Mouse (Mus musculus): ENCODE results near the gene Ppp4r2. TPM values are rescaled to one million over a fixed set of nuclear protein-coding genes. Genes with fewer than 3 reads are reported as not detected.
A peak's percentile ranks its signal among the peaks of the same experiment; 100 is the strongest.

Gene Ppp4r2
- polyA plus RNA-seq, 1 experiment from 2014 or later, result 26.9 TPM

DNA sequence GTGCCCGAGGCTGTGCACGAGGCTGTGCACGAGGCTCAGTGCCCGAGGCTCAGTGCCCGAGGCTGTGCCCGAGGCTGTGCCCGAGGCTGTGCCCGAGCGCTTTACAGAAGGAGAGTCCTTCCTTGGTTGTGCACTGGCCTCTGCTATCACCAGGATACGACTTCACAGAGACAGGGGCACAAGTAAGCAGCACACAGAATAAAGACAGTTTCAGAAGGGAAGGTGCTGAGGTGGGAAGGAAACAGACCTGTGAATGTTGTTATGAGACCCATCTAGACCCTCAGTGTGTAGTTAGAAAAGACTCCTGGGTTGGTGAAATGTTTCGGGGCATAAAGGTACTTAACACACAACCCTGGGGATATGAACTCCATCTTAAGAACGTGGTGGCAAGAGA is 43.2 kb downstream of the Ppp4r2 start:
- H3K4me1 ChIP-seq, result peaks cover 8% of the 10 kb centered on the region; the same call in 1 of the 2 replicates
- H3K9me3 ChIP-seq (replicated peaks), result no peaks in the 10 kb centered on the region
- no peaks in the 10 kb centered on the region for H3K36me3 ChIP-seq
- WGBS, result 90% methylated on average over 12 of the region's 12 CpGs
- no peak for DNase-seq (ENCODE audit: low spot score)
- no peak overlapping the region for H3K27ac ChIP-seq
- H3K27me3 ChIP-seq (ENCODE audit: low read depth, poor library complexity, severe bottlenecking), result peaks cover 26% of the 10 kb centered on the region; the same call in 1 of the 2 replicates
- H3K4me3 ChIP-seq, result no peak overlapping the region

DNA sequence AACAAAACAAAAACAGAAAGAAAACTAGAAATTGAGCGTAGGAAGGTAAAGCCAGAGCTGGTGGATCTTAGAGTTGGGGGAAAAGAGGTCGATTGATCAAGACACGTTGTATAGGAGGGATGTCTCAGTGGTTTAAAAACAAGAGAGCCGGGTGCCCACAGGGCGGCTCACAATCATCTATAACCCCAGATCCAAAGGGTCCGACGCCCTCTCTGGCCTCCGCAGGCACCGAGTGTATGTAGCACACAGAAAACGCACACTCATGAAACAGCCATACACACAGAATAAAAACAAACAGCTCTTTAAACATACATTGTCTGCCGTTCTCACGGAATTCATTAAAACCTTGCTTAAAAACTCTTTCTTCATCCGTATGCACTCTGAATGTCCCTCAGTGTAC is 45.1 kb downstream of the Ppp4r2 start:
- Histone ChIP-seq H3K4me3 (no peak overlapping the region), H3K36me3 (no peaks in the 10 kb centered on the region), H3K27me3 (ENCODE audit: low read depth, poor library complexity, severe bottlenecking) (peaks cover 29% of the 10 kb centered on the region; the same call in 1 of the 2 replicates), H3K4me1 (peaks cover 20% of the 10 kb centered on the region), H3K27ac (no peak overlapping the region), H3K9me3 (replicated peaks) (no peaks in the 10 kb centered on the region)
- DNase-seq (ENCODE audit: low spot score), result no peak
- 87% methylated on average over 13 of the region's 13 CpGs for WGBS

DNA sequence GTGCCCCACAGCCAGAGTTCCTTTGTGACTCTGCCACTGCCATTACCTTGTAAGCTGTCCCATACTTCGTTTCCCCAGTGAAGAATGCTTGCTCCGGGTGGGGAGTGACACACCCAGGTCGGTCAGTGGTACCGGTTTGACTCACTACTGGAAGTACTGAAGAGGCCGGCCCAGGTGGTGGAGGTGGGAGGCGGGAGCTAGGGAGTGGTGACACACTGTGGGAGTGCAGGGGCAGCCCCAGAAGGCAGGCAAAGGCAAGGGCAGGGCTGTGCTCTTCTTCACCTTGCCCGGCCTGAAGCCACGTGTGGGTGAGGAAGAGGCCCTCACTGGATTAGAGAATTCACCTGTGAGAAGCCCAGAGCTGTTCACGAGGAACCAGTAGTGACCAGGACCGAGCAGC is 46.2 kb downstream of the Ppp4r2 start:
- H3K27me3 ChIP-seq (ENCODE audit: low read depth, poor library complexity, severe bottlenecking), result peaks cover 29% of the 10 kb centered on the region; the same call in 1 of the 2 replicates
- WGBS, result 47% methylated on average over 10 of the region's 10 CpGs
- no peaks in the 10 kb centered on the region for H3K36me3 ChIP-seq
- H3K4me1 ChIP-seq, result peaks cover 20% of the 10 kb centered on the region
- no peak overlapping the region for H3K4me3 ChIP-seq
- H3K9me3 ChIP-seq (replicated peaks), result no peaks in the 10 kb centered on the region
- DNase-seq (ENCODE audit: low spot score), result no peak
- no peak overlapping the region for H3K27ac ChIP-seq

DNA sequence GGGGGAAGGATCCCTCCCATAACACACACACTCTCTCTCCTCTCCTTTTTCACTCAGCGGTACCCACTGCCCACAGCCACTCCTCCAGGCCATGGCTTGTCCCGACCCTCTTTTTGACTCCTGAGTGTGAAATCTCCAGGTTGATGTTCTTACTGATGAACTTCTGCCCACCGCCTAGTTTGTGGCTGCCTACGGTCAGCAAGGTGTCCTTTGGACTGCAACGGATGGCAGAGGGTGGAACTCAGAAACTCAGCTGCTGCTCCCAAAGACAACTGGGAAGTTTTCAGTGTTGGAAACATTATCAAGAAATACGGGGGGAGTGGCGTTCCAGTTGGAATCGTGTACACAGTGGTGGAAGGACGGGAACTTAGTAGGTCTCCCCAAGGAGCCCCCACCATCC is 48.2 kb downstream of the Ppp4r2 start:
- H3K36me3 ChIP-seq, result no peaks in the 10 kb centered on the region
- DNase-seq (ENCODE audit: low spot score), result no peak
- WGBS, result 89% methylated on average over 9 of the region's 9 CpGs
- H3K9me3 ChIP-seq (replicated peaks), result no peaks in the 10 kb centered on the region
- no peak overlapping the region for H3K4me3 ChIP-seq
- peaks cover 20% of the 10 kb centered on the region for H3K4me1 ChIP-seq
- H3K27me3 ChIP-seq (ENCODE audit: low read depth, poor library complexity, severe bottlenecking), result peaks cover 29% of the 10 kb centered on the region; the same call in 1 of the 2 replicates
- H3K27ac ChIP-seq, result 0 out of 2 replicates have a peak overlapping the region, but pooled peaks have one; percentile 2

DNA sequence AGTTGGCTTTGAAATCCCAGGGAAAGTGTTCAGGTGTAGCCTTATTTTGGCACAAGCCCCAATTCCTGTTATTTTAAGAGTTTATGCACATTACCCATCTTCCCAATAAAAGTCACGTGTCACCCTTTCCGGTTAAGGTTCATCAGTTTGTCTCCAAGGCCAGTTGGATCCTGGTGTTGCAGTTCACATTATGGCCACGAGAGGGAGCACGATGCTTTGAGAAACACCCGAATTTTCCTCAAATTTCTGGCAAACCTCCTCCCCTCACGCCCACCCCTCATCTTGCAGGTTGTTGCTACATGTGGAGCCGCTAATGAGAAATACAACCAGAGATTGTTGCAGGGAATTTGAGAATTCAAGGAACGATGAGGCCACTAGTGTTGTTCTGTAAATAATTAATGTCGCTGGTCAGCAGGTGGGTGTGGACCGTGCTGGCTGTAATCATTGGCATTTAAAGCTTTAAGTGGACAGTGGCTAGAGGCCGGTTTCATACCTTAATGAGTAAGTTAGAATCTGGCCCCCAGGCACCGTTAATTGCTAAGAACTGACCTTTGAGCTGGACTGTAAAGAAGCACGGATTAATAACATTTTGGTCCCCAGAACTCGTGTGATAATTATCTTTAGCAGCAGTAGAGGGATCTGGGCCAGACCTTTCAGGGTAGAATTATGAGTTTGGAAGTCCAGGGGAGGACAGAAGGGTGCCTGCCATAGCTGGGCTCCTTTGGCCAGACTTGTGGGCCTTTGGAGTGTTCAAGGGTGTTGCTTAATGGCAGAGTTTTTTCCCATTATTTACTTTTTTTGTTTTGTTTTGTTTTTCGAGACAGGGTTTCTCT is 49.2 kb downstream of the Ppp4r2 start:
- peaks cover 29% of the 10 kb centered on the region; the same call in 1 of the 2 replicates for H3K27me3 ChIP-seq (ENCODE audit: low read depth, poor library complexity, severe bottlenecking)
- no peaks in the 10 kb centered on the region for H3K36me3 ChIP-seq
- H3K27ac ChIP-seq, result no peak overlapping the region
- DNase-seq (ENCODE audit: low spot score), result peak; percentile 90
- 13% methylated on average over 15 of the region's 15 CpGs for WGBS
- peaks cover 20% of the 10 kb centered on the region for H3K4me1 ChIP-seq
- no peaks in the 10 kb centered on the region for H3K9me3 ChIP-seq (replicated peaks)
- H3K4me3 ChIP-seq, result no peak overlapping the region

DNA sequence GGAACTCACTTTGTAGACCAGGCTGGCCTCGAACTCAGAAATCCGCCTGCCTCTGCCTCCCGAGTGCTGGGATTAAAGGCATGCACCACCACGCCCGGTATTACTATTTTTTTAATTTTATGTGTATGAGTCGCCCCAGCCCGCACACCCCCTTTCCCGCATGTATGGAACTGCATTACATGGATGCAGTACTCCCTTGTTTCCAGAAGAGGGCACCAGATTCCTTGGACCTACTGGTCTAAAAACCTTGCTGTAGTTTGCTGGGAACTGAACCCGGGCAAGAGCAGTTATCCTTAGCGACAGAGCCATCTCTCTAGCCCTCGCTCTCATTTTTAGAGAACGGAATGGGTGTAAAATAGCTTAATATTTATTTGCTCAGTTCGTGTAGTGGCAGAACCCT is 49.8 kb downstream of the Ppp4r2 start:
- Histone ChIP-seq H3K27me3 (ENCODE audit: low read depth, poor library complexity, severe bottlenecking) (peaks cover 29% of the 10 kb centered on the region; the same call in 1 of the 2 replicates), H3K27ac (no peak overlapping the region), H3K36me3 (no peaks in the 10 kb centered on the region), H3K4me3 (no peak overlapping the region), H3K9me3 (replicated peaks) (no peaks in the 10 kb centered on the region), H3K4me1 (peaks cover 20% of the 10 kb centered on the region)
- 49% methylated on average over 13 of the region's 13 CpGs for WGBS
- DNase-seq (ENCODE audit: low spot score), result peak; percentile 52

DNA sequence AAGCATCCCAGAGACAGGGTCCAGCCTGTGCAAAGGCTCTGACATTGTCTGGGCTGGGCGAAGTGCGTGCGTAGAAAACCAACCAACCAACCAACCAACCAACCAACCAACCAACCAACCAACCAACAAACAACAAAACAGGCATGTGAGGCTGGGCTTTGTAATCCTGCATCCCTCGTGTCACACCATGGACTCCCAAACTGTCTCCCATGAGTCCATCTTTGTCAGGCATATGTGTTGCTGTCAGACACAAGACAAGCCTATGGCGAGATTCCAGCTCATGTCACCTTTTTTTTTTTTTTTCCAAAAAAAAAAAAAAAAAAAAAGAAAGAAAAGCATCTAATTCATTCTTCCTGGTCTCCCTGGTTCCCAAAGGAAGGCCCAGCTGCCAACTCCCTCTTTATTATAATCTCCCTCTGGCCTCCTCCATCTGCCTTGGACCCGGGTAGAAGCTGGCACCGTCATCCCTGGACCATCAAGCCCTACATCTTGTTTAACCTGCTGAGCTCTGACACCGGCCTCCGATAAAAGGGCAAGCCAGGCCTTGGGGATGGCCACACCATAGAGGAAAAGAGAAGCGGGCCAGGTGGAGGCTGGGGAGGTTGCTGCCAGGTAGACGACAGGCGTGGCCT is 51.3 kb downstream of the Ppp4r2 start:
- H3K9me3 ChIP-seq (replicated peaks), result no peaks in the 10 kb centered on the region
- peaks cover 17% of the 10 kb centered on the region for H3K4me1 ChIP-seq
- 94% methylated on average over 12 of the region's 12 CpGs for WGBS
- H3K27me3 ChIP-seq (ENCODE audit: low read depth, poor library complexity, severe bottlenecking), result peaks cover 26% of the 10 kb centered on the region
- DNase-seq (ENCODE audit: low spot score), result no peak
- H3K36me3 ChIP-seq, result no peaks in the 10 kb centered on the region
- H3K27ac ChIP-seq, result no peak overlapping the region
- H3K4me3 ChIP-seq, result no peak overlapping the region

DNA sequence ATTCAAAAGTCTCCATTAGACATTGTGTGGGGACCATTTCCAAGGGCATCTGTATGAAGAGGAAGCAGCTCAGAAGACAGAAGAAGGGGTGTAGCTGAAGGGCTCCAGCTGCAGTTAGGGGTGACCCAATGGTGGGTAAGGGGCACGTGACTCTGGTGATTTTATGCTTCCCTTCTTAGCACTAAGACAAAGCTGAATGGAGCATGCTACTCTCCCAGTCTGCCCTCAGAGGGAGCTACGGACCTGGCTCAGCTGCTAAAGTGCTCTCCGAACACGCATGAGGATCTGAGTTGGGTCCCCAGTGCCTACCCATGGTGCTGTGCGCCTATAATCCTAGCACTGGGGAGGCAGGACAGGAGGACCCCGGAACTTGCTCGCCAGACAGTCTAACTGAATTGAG is 52.0 kb downstream of the Ppp4r2 start:
- Histone ChIP-seq H3K4me1 (peaks cover 17% of the 10 kb centered on the region), H3K36me3 (no peaks in the 10 kb centered on the region), H3K4me3 (no peak overlapping the region), H3K9me3 (replicated peaks) (no peaks in the 10 kb centered on the region), H3K27me3 (ENCODE audit: low read depth, poor library complexity, severe bottlenecking) (peaks cover 23% of the 10 kb centered on the region), H3K27ac (no peak overlapping the region)
- WGBS, result 60% methylated on average over 7 of the region's 7 CpGs
- DNase-seq (ENCODE audit: low spot score), result no peak

DNA sequence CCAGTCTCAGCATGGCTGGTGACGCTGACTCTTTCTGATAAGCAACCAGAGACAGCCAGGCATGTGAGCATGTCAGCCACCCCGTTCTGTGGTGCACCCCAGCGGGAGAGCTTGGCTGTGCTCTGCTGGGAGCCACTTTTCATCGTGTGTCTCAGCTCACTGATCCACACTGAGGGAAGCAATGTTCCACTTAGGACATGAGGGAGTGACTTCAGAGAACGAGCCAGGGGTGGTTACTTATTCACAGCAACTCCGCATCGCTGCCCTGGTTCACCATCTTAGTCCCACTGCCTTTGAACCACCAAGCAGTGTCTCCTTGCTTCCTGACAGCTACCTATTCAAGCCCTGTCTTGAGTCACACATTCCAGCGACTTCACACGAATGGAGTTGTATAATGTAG is 53.6 kb downstream of the Ppp4r2 start:
- H3K4me3 ChIP-seq, result no peak overlapping the region
- H3K9me3 ChIP-seq (replicated peaks), result no peaks in the 10 kb centered on the region
- no peaks in the 10 kb centered on the region for H3K36me3 ChIP-seq
- WGBS, result 89% methylated on average over 9 of the region's 9 CpGs
- H3K27me3 ChIP-seq (ENCODE audit: low read depth, poor library complexity, severe bottlenecking), result peaks cover 7% of the 10 kb centered on the region
- no peak for DNase-seq (ENCODE audit: low spot score)
- peaks cover 9% of the 10 kb centered on the region for H3K4me1 ChIP-seq
- H3K27ac ChIP-seq, result no peak overlapping the region

DNA sequence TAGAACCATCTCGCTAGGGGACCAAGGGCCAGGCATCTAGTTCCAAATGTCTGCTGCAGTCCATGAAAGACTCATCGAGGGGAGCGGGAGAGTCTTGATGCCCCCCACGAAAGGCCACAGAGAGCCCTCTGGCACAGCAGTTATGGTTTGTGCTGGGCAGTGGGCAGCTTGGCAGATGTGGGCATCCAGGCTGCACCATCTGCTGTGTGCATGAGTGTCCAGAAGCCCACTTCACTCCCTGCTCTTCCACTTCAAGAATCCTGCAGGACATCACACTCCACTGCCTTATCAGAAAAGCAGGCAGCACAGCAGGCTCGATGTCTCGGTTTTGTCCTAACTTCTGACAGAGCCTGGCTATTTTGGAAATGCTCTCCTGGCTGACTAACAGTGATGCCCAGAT is 55.9 kb downstream of the Ppp4r2 start:
- WGBS, result 88% methylated on average over 6 of the region's 6 CpGs
- H3K27me3 ChIP-seq (ENCODE audit: low read depth, poor library complexity, severe bottlenecking), result peaks cover 7% of the 10 kb centered on the region
- H3K27ac ChIP-seq, result no peak overlapping the region; the same call in 1 of the 2 replicates
- no peaks in the 10 kb centered on the region for H3K36me3 ChIP-seq
- no peaks in the 10 kb centered on the region for H3K9me3 ChIP-seq (replicated peaks)
- peaks cover 16% of the 10 kb centered on the region; the same call in 1 of the 2 replicates for H3K4me1 ChIP-seq
- no peak overlapping the region for H3K4me3 ChIP-seq
- no peak for DNase-seq (ENCODE audit: low spot score)

DNA sequence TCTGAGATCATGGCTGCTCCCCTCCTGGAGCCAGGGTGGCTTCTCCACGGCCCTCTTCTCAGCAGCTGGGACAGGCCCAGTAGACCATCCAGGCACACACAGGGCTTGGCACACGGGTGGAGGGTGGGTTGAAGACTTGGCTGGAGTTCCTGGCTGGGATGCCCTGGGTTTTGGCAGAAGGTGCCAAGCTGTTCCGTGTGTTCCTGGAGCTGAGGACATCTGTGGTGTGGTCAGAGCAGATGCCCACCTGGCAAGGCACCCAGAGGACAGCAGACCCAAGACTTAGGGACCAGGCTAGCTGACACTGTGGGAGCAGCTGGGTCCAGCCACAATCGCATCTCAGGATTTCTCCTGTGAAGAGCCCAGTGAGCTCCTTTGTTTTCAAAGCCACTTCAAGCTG is 59.1 kb downstream of the Ppp4r2 start:
- Histone ChIP-seq H3K27me3 (ENCODE audit: low read depth, poor library complexity, severe bottlenecking) (peaks cover 7% of the 10 kb centered on the region), H3K36me3 (no peaks in the 10 kb centered on the region), H3K4me3 (no peak overlapping the region), H3K9me3 (replicated peaks) (no peaks in the 10 kb centered on the region), H3K4me1 (peaks cover 41% of the 10 kb centered on the region), H3K27ac (peak overlapping the region; percentile 73; the same call in 1 of the 2 replicates)
- DNase-seq (ENCODE audit: low spot score), result no peak
- 88% methylated on average over 4 of the region's 4 CpGs for WGBS

DNA sequence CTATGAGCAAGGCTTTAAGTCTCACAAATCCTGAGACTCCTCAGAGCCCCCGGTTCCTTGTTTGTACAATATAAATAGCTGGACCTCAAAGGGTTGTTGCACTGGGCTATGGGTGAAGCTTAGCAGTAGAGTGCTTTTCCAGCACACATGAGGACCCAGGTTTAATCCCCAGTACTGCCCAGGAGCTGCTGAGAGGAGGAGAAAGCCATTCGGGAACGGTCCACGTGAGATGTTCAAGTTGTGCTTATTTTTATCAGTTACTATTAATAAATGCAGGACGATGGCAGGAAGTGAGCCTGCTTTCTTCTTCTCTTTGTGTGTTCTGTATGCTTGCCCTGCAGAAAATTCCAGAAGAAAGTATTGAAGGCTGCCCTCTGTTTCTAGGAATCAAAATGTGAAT is 59.7 kb downstream of the Ppp4r2 start:
- no peaks in the 10 kb centered on the region for H3K36me3 ChIP-seq
- peaks cover 41% of the 10 kb centered on the region for H3K4me1 ChIP-seq
- H3K9me3 ChIP-seq (replicated peaks), result no peaks in the 10 kb centered on the region
- no peak overlapping the region for H3K4me3 ChIP-seq
- WGBS, result 90% methylated on average over 5 of the region's 5 CpGs
- H3K27ac ChIP-seq, result 0 out of 2 replicates have a peak overlapping the region, but pooled peaks have one; percentile 73
- peaks cover 7% of the 10 kb centered on the region for H3K27me3 ChIP-seq (ENCODE audit: low read depth, poor library complexity, severe bottlenecking)
- no peak for DNase-seq (ENCODE audit: low spot score)

DNA sequence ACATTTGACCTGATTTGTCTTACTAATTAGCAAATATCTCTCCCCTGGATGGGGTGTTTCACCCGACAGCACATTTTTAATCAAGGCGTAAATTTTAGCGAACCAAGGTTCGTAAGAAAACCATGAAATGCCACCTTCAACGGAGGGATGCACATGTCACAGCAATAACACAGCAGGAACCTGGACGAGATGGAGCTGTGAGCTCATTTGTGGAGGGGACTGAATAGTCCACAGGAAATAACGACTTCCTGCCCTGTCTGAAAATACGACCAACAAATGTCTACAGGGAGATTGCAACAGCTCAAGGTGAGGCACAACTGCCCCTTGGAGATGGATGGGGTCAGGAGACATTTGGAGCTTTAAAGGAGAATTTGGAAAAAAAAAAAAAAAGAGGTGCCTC is 61.8 kb downstream of the Ppp4r2 start:
- Histone ChIP-seq H3K27ac (no peak overlapping the region), H3K4me1 (peaks cover 41% of the 10 kb centered on the region), H3K9me3 (replicated peaks) (no peaks in the 10 kb centered on the region), H3K27me3 (ENCODE audit: low read depth, poor library complexity, severe bottlenecking) (no peaks in the 10 kb centered on the region), H3K4me3 (no peak overlapping the region), H3K36me3 (no peaks in the 10 kb centered on the region)
- 24% methylated on average over 8 of the region's 8 CpGs for WGBS
- no peak for DNase-seq (ENCODE audit: low spot score)
